Mouse (Mus musculus) naive thymus-derived CD4-positive, alpha-beta T cell, adult 5 months (primary cell): ENCODE measurements around the gene Fbxw21. TPM values are rescaled to one million over a fixed set of nuclear protein-coding genes. Genes with fewer than 3 reads are reported as not detected.

Source experiments
- polyA plus RNA-seq: library from polyadenylated mRNA; unstranded; fragments of 100-300 nt; shearing (Covaris generic); gene quantifications from one replicate; pipeline ENCODE4 v1.2.1, GENCODE M21; 2017

The Fbxw21 gene
- polyA plus RNA-seq, result not detected

DNA sequence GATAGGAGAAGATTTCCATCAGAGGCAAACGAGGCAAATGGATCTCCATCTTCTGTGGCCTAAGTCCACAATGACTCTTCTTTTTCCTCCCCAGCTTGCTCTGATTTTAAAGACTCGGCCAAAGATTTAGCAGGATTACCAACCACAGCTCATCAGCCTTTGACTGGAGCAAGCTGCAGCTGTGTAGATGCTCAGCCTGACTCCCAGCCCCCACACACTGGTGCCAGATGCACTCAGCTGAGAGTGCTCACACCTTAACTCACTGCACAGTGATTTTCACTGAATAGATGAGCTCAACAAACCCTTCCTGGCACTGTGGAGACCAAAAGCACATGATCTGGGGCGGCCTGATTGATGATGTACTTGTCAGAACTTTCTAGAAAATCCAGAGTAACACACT is at the start of gene Fbxw21:
Gene Fbxw21 (minus strand): TSS at position 101 of the 400 bp plus-strand sequence.

DNA sequence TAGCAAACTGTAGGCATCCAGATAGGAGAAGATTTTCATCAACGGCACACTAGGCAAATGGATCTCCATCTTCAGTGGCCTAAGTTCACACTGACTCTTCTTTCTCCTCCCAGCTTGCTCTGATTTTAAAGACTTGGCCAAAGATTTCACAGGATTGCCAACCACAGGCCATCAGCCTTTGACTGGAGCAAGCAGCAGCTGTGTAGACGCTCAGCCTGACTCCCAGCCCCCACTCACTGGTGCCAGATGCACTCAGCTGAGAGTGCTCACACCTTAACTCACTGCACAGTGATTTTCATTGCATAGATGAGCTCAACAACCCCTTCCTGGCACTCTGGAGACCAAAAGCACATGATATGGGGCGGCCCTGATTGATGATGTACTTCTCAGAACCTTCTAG is 34.0 kb upstream of the Fbxw21 start, which contains the start of gene Fbxw13:
Gene Fbxw13 (minus strand): TSS at position 101 of the 400 bp plus-strand sequence.

DNA sequence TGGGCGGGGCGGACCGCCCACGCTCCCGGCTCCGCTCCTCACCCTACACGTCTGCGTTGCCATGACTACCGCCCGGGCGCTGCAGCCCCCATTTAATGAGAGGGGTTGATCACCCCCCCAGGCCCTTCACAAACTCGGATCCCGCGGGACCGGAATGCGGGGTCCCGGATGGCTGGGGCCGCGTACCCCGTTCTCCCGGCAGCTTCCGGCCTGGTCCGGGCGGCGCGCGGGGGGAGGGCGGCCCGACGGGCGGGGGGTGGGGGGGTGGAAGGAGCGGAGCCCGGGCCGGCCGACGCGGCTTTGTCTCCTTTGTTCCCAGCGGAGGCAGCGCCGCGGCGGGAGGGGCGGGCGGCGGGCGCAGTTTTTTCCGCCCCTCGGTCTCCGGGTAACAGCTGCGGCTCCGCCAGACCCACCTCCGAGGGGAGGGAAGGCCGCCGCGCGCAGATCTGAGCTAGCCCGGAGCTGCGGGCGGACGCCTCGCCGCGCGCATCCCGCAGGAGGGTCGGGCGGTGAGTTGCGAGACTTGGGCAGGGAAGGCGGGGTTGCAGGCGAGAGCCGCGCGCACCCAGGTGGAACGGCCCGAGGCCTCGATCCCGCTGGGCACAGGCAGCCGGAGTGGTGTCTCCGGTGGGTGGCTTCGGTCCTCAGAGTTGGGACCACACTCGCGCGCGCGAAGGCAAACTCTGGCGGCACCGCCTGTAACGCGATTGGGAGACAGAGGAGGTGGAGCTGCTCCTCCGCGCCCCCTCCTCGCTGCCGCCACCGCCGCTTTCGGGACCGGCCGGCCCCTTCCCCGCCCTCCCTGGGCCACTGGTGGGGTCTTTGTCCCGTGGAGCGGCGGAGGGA is 66.5 kb downstream of the Fbxw21 start, which contains the start of gene Plxnb1:
Gene Plxnb1 (plus strand): TSS at position 253 of the 846 bp plus-strand sequence.

Other genes with a start within 250 kb of the Fbxw21 start
- gene Tmem89, start 247.4 kb downstream of the Fbxw21 start, polyA plus RNA-seq, result not detected
- gene Uqcrc1, start 225.4 kb downstream of the Fbxw21 start, polyA plus RNA-seq, result 278 TPM
- 0.58 TPM for gene Col7a1, start 208.5 kb downstream of the Fbxw21 start, polyA plus RNA-seq
- not detected for gene Ucn2, start 176.0 kb downstream of the Fbxw21 start, polyA plus RNA-seq
- 9.0 TPM for gene Pfkfb4, start 170.3 kb downstream of the Fbxw21 start, polyA plus RNA-seq
- 3,039 TPM for gene Shisa5, start 123.5 kb downstream of the Fbxw21 start, polyA plus RNA-seq
- 56.7 TPM for gene Trex1, start 102.3 kb downstream of the Fbxw21 start, polyA plus RNA-seq
- gene Atrip, start 87.9 kb downstream of the Fbxw21 start, polyA plus RNA-seq, result 20.9 TPM
- 7.0 TPM for gene Ccdc51, start 79.5 kb downstream of the Fbxw21 start, polyA plus RNA-seq
- 407 TPM for gene Tma7, start 79.5 kb downstream of the Fbxw21 start, polyA plus RNA-seq
- 1.4 TPM for gene Plxnb1, start 66.7 kb downstream of the Fbxw21 start, polyA plus RNA-seq
- gene Fbxw13, start 33.9 kb upstream of the Fbxw21 start, polyA plus RNA-seq, result not detected
- not detected for gene Fbxw20, start 72.7 kb upstream of the Fbxw21 start, polyA plus RNA-seq
- gene Fbxw14, start 125.6 kb upstream of the Fbxw21 start, polyA plus RNA-seq, result not detected
- not detected for gene Fbxw28, start 177.6 kb upstream of the Fbxw21 start, polyA plus RNA-seq
- gene Fbxw22, start 242.3 kb upstream of the Fbxw21 start, polyA plus RNA-seq, result not detected